Mouse (Mus musculus): ENCODE data around the gene Rabggta. TPM values are rescaled to one million over a fixed set of nuclear protein-coding genes. Genes with fewer than 3 reads are reported as not detected.

The Rabggta gene
- 84.5 TPM for total RNA-seq (2023)

GRCm38 (mm10) chr14:55721700-55722437, at the start of gene Rabggta:
Rabggta (minus strand) TSS chr14:55722263.

GRCm38 (mm10) chr14:55765696-55766095, 43.6 kb upstream of the Rabggta start, which contains the start of gene Ltb4r1:
Ltb4r1 (plus strand) TSS chr14:55765962.

GRCm38 (mm10) chr14:55761163-55761562, 39.1 kb upstream of the Rabggta start, which contains the start of gene Ltb4r2:
Ltb4r2 (plus strand) TSS chr14:55761428.

GRCm38 (mm10) chr14:55758363-55758784, 36.3 kb upstream of the Rabggta start, which contains the start of gene Cideb:
Cideb (minus strand) TSS chr14:55758458.

GRCm38 (mm10) chr14:55745180-55745860, 23.3 kb upstream of the Rabggta start, which contains the start of the genes Dhrs1 and Nop9:
Dhrs1 (minus strand) TSS chr14:55745690.
Nop9 (plus strand) TSS chr14:55745693.

GRCm38 (mm10) chr14:55713729-55714122, 8.3 kb downstream of the Rabggta start, which contains the start of gene Tgm1:
Tgm1 (minus strand) TSS chr14:55713926.

GRCm38 (mm10) chr14:55681160-55682117, 40.6 kb downstream of the Rabggta start, which contains the start of gene Tinf2:
Tinf2 (minus strand) TSS chr14:55681820.

GRCm38 (mm10) chr14:55671833-55672740, 50.0 kb downstream of the Rabggta start, which contains the start of the genes Gmpr2 and Nedd8:
Gmpr2 (plus strand) TSS chr14:55671941.
Nedd8 (minus strand) TSS chr14:55672124.

Other genes starting within 250 kb of the Rabggta start
- 21.3 TPM for gene Dhrs4, start 243.5 kb downstream of the Rabggta start, total RNA-seq (2023)
- gene Carmil3, start 231.6 kb downstream of the Rabggta start, total RNA-seq (2023) = 1.2 TPM
- gene Cpne6, start 211.8 kb downstream of the Rabggta start, total RNA-seq (2023) = not detected
- gene Nrl, start 197.3 kb downstream of the Rabggta start, total RNA-seq (2023) = not detected
- 16.1 TPM for gene Pck2, start 182.0 kb downstream of the Rabggta start, total RNA-seq (2023)
- gene Dcaf11, start 162.3 kb downstream of the Rabggta start, total RNA-seq (2023) = 92.5 TPM
- gene A730061H03Rik, start 161.9 kb downstream of the Rabggta start, total RNA-seq (2023) = 6.4 TPM
- not detected for gene Fitm1, start 146.6 kb downstream of the Rabggta start, total RNA-seq (2023)
- 263 TPM for gene Psme1, start 144.1 kb downstream of the Rabggta start, total RNA-seq (2023)
- 21.5 TPM for gene Emc9, start 137.0 kb downstream of the Rabggta start, total RNA-seq (2023)
- 386 TPM for gene Psme2, start 131.2 kb downstream of the Rabggta start, total RNA-seq (2023)
- 96.4 TPM for gene Rnf31, start 130.6 kb downstream of the Rabggta start, total RNA-seq (2023)
- 94.6 TPM for gene Irf9, start 118.7 kb downstream of the Rabggta start, total RNA-seq (2023)
- 0.44 TPM for gene Rec8, start 104.2 kb downstream of the Rabggta start, total RNA-seq (2023)
- gene Ipo4, start 86.3 kb downstream of the Rabggta start, total RNA-seq (2023) = 71.9 TPM
- gene Gm49378, start 84.4 kb downstream of the Rabggta start, total RNA-seq (2023) = 2.7 TPM
- gene Tm9sf1, start 78.5 kb downstream of the Rabggta start, total RNA-seq (2023) = 43.9 TPM
- 3.5 TPM for gene Tssk4, start 72.1 kb downstream of the Rabggta start, total RNA-seq (2023)
- gene Mdp1, start 61.8 kb downstream of the Rabggta start, total RNA-seq (2023) = 41.7 TPM
- gene Gmpr2, start 50.3 kb downstream of the Rabggta start, total RNA-seq (2023) = 16.2 TPM
- gene Nedd8, start 50.1 kb downstream of the Rabggta start, total RNA-seq (2023) = 153 TPM
- 111 TPM for gene Tinf2, start 40.4 kb downstream of the Rabggta start, total RNA-seq (2023)
- gene Tgm1, start 8.3 kb downstream of the Rabggta start, total RNA-seq (2023) = 2.0 TPM
- gene Dhrs1, start 23.4 kb upstream of the Rabggta start, total RNA-seq (2023) = 18.6 TPM
- gene Nop9, start 23.4 kb upstream of the Rabggta start, total RNA-seq (2023) = 22.2 TPM
- gene Cideb, start 36.2 kb upstream of the Rabggta start, total RNA-seq (2023) = not detected
- gene Ltb4r2, start 39.2 kb upstream of the Rabggta start, total RNA-seq (2023) = 0.21 TPM
- 0.41 TPM for gene Ltb4r1, start 43.7 kb upstream of the Rabggta start, total RNA-seq (2023)
- 0.27 TPM for gene Adcy4, start 61.8 kb upstream of the Rabggta start, total RNA-seq (2023)
- gene Ripk3, start 66.6 kb upstream of the Rabggta start, total RNA-seq (2023) = 67.6 TPM
- gene Nfatc4, start 100.9 kb upstream of the Rabggta start, total RNA-seq (2023) = not detected
- 1.0 TPM for gene Nynrin, start 131.7 kb upstream of the Rabggta start, total RNA-seq (2023)
- not detected for gene Cbln3, start 162.1 kb upstream of the Rabggta start, total RNA-seq (2023)
- gene Khnyn, start 162.7 kb upstream of the Rabggta start, total RNA-seq (2023) = 65.3 TPM
- gene Sdr39u1, start 178.0 kb upstream of the Rabggta start, total RNA-seq (2023) = 33.1 TPM
- not detected for gene Cma1, start 222.4 kb upstream of the Rabggta start, total RNA-seq (2023)
- gene Cma2, start 228.7 kb upstream of the Rabggta start, total RNA-seq (2023) = not detected

Measured in CD4-positive naive resting alpha-beta T cell, adult 57 days (primary cell).